Mouse (Mus musculus): ENCODE measurements around the gene Cyp2b10.
"Not testable (repeated sequence)": the region's sequence is repeated elsewhere in the genome, so short reads cannot be mapped to it uniquely, and the experiment has no call there.

The Cyp2b10 gene

GRCm38 (mm10) chr7:25907380-25907779 is 10.0 kb downstream of the Cyp2b10 start:
- in situ Hi-C loops (cut with MboI; ENCODE audit: unreplicated experiment in 2 of 2) = no loop called here

- in situ Hi-C loops (cut with MboI; ENCODE audit: unreplicated experiment in 2 of 2) = no loop called here
These were observed 12.6 kb downstream of the Cyp2b10 start for GRCm38 (mm10) chr7:25910046-25910445.

GRCm38 (mm10) chr7:25916116-25916515 is 18.7 kb downstream of the Cyp2b10 start:
- in situ Hi-C loops (cut with MboI; ENCODE audit: unreplicated experiment in 2 of 2) = no loop called here

- in situ Hi-C loops (cut with MboI; ENCODE audit: unreplicated experiment in 2 of 2) = not testable (repeated sequence)
These were observed 19.9 kb downstream of the Cyp2b10 start for GRCm38 (mm10) chr7:25917271-25917670.

- in situ Hi-C loops (cut with MboI; ENCODE audit: unreplicated experiment in 2 of 2) = no loop called here
These were observed 22.0 kb downstream of the Cyp2b10 start for GRCm38 (mm10) chr7:25919467-25919866.

- in situ Hi-C loops (cut with MboI; ENCODE audit: unreplicated experiment in 2 of 2) = no loop called here
These were observed 47.9 kb downstream of the Cyp2b10 start for GRCm38 (mm10) chr7:25945274-25945673.
